Mouse (Mus musculus) left cerebral cortex, postnatal 25 days (tissue): ENCODE measurements around the gene H2-Q10. TPM values are rescaled to one million over a fixed set of nuclear protein-coding genes. Genes with fewer than 3 reads are reported as not detected.

ENCODE experiments used
- DNase-seq, 2 experiments: peaks; one replicate each; pipeline ENCODE4 v3.0.0; 2022; ENCODE audit warnings: low spot score in 2 of 2, mixed read lengths in 1 of 2
- intact Hi-C: fragments of 180-260 bp; cut with DNase I; formaldehyde crosslinking; loops from one replicate; pipeline ENCODE4 v1.15.1; 2025
- total RNA-seq, 2 experiments: library from RNA; stranded (reverse); gene quantifications; 2 replicates each; pipeline ENCODE4 v1.2.3; 2021

Gene H2-Q10
- total RNA-seq, 2 experiments from 2014 or later, result 0.09 to 0.39 TPM

GRCm38 (mm10) chr17:35509284-35509683 is 39.4 kb downstream of the H2-Q10 start:
- peak in 1 of 2 experiments; percentile 23 for DNase-seq
- intact Hi-C loops, result no loop called here

GRCm38 (mm10) chr17:35512916-35513626 is 43.2 kb downstream of the H2-Q10 start:
- DNase-seq, result peak; percentile 20 to 50
- intact Hi-C loops, result no loop called here

- intact Hi-C loops, result no loop called here
- peak; percentile 32 to 45 for DNase-seq
Measured at GRCm38 (mm10) chr17:35513886-35514285, 44.0 kb downstream of the H2-Q10 start.

- DNase-seq, result no peak
- intact Hi-C loops, result no loop called here
Measured at GRCm38 (mm10) chr17:35514756-35515155, 44.9 kb downstream of the H2-Q10 start.

GRCm38 (mm10) chr17:35515911-35516640 is 46.2 kb downstream of the H2-Q10 start:
- intact Hi-C loops, result loop anchor here (2.0 kb wide), 1 partner anchor 19 kb away; no protein-coding TSS in a partner anchor
- DNase-seq, result peak; percentile 19 to 41

GRCm38 (mm10) chr17:35516652-35517500 is 47.0 kb downstream of the H2-Q10 start, which contains the start of the genes Tcf19 and Cchcr1:
Gene Tcf19 (minus strand): TSS chr17:35516824.
Gene Cchcr1 (plus strand): TSS chr17:35517100.
- intact Hi-C loops, result loop anchor here (2.0 kb wide), 1 partner anchor 18 kb away; no protein-coding TSS in a partner anchor
- DNase-seq, result peak; percentile 95 to 98

- intact Hi-C loops, result loop anchor here (2.0 kb wide), 1 partner anchor 17 kb away; no protein-coding TSS in a partner anchor
Measured at GRCm38 (mm10) chr17:35517526-35517925, 47.6 kb downstream of the H2-Q10 start.

More at GRCm38 (mm10) chr17:35517526-35517925, 47.6 kb downstream of the H2-Q10 start:
- no peak for DNase-seq

Other genes with a start within 250 kb of the H2-Q10 start
- gene Gm16181, start 249.3 kb upstream of the H2-Q10 start, total RNA-seq, result not detected
- gene Atp6v1g2, start 236.4 kb upstream of the H2-Q10 start, total RNA-seq, result 100 to 1,000 TPM; 514 to 578 TPM
- 10 to 100 TPM; 11.7 to 12.8 TPM for gene Nfkbil1, start 234.3 kb upstream of the H2-Q10 start, total RNA-seq
- 100 to 1,000 TPM; 207 to 209 TPM for gene Ddx39b, start 228.3 kb upstream of the H2-Q10 start, total RNA-seq
- gene H2-D1, start 207.4 kb upstream of the H2-Q10 start, total RNA-seq, result 10 to 100 TPM; 18.5 to 18.7 TPM
- under 1 TPM; 0.39 to 0.96 TPM for gene H2-Q1, start 149.7 kb upstream of the H2-Q10 start, total RNA-seq
- gene H2-Q2, start 127.8 kb upstream of the H2-Q10 start, total RNA-seq, result under 1 TPM; 0.30 to 0.78 TPM
- gene H2-Q4, start 90.5 kb upstream of the H2-Q10 start, total RNA-seq, result 1 to 10 TPM; 1.4 to 1.9 TPM
- gene H2-Q6, start 45.2 kb upstream of the H2-Q10 start, total RNA-seq, result under 1 TPM in 1 of 2 experiments, not detected in 1; 0.34 TPM
- gene H2-Q7, start 30.9 kb upstream of the H2-Q10 start, total RNA-seq, result under 1 TPM; 0.30 to 0.34 TPM
- not detected for gene Pou5f1, start 35.9 kb downstream of the H2-Q10 start, total RNA-seq
- 10 to 100 TPM in 1 of 2 experiments, 1 to 10 TPM in 1; 9.5 to 10.3 TPM for gene Tcf19, start 46.7 kb downstream of the H2-Q10 start, total RNA-seq
- gene Cchcr1, start 47.0 kb downstream of the H2-Q10 start, total RNA-seq, result 10 to 100 TPM; 10.0 to 11.9 TPM
- gene Psors1c2, start 63.1 kb downstream of the H2-Q10 start, total RNA-seq, result under 1 TPM; 0.60 to 0.82 TPM
- gene Cdsn, start 82.0 kb downstream of the H2-Q10 start, total RNA-seq, result 1 to 10 TPM; 1.1 to 1.3 TPM
- not detected for gene 2300002M23Rik, start 97.4 kb downstream of the H2-Q10 start, total RNA-seq
- not detected for gene Sfta2, start 131.5 kb downstream of the H2-Q10 start, total RNA-seq
- not detected for gene Gm9573, start 156.5 kb downstream of the H2-Q10 start, total RNA-seq
- gene Mucl3, start 173.6 kb downstream of the H2-Q10 start, total RNA-seq, result not detected
- 10 to 100 TPM; 31.1 to 32.6 TPM for gene Vars2, start 197.5 kb downstream of the H2-Q10 start, total RNA-seq
- gene Gtf2h4, start 203.7 kb downstream of the H2-Q10 start, total RNA-seq, result 10 to 100 TPM; 27.7 to 28.9 TPM
- gene Ddr1, start 234.5 kb downstream of the H2-Q10 start, total RNA-seq, result 10 to 100 TPM; 51.9 to 55.4 TPM